Mouse (Mus musculus): ENCODE data around the gene E2f1. TPM values are rescaled to one million over a fixed set of nuclear protein-coding genes. Genes with fewer than 3 reads are reported as not detected.

E2f1 gene
- polyA plus RNA-seq, 1 experiment from 2014 or later = 12.1 TPM

Other genes starting within 250 kb of the E2f1 start
- gene Cdk5rap1, start 196.9 kb downstream of the E2f1 start, polyA plus RNA-seq (2015; fragmentation: Nextera tagmentation; extraction: Ambion mirVana) = 16.2 and 16.7 TPM in 2 replicates
- gene Snta1, start 161.8 kb downstream of the E2f1 start, polyA plus RNA-seq (2015; fragmentation: Nextera tagmentation; extraction: Ambion mirVana) = 10.0 and 10.4 TPM in 2 replicates
- 73.3 and 83.6 TPM in 2 replicates for gene Cbfa2t2, start 133.4 kb downstream of the E2f1 start, polyA plus RNA-seq (2015; fragmentation: Nextera tagmentation; extraction: Ambion mirVana)
- 1.9 and 2.9 TPM in 2 replicates for gene 1700003F12Rik, start 22.8 kb downstream of the E2f1 start, polyA plus RNA-seq (2015; fragmentation: Nextera tagmentation; extraction: Ambion mirVana)
- 0.37 and 0.86 TPM in 2 replicates for gene Actl10, start 18.1 kb downstream of the E2f1 start, polyA plus RNA-seq (2015; fragmentation: Nextera tagmentation; extraction: Ambion mirVana)
- gene Necab3, start 11.0 kb downstream of the E2f1 start, polyA plus RNA-seq (2015; fragmentation: Nextera tagmentation; extraction: Ambion mirVana) = 22.0 and 27.1 TPM in 2 replicates
- 12.0 and 14.8 TPM in 2 replicates for gene Pxmp4, start 33.8 kb upstream of the E2f1 start, polyA plus RNA-seq (2015; fragmentation: Nextera tagmentation; extraction: Ambion mirVana)
- gene Zfp341, start 43.4 kb upstream of the E2f1 start, polyA plus RNA-seq (2015; fragmentation: Nextera tagmentation; extraction: Ambion mirVana) = 2.6 and 3.3 TPM in 2 replicates
- gene 4930519P11Rik, start 43.5 kb upstream of the E2f1 start, polyA plus RNA-seq (2015; fragmentation: Nextera tagmentation; extraction: Ambion mirVana) = not detected in 2 replicates
- 18.5 and 19.5 TPM in 2 replicates for gene Chmp4b, start 81.8 kb upstream of the E2f1 start, polyA plus RNA-seq (2015; fragmentation: Nextera tagmentation; extraction: Ambion mirVana)
- gene Gm14214, start 200.1 kb upstream of the E2f1 start, polyA plus RNA-seq (2015; fragmentation: Nextera tagmentation; extraction: Ambion mirVana) = not detected in 2 replicates
- 35.0 and 47.7 TPM in 2 replicates for gene Raly, start 221.2 kb upstream of the E2f1 start, polyA plus RNA-seq (2015; fragmentation: Nextera tagmentation; extraction: Ambion mirVana)
- gene a, start 221.5 kb upstream of the E2f1 start, polyA plus RNA-seq (2015; fragmentation: Nextera tagmentation; extraction: Ambion mirVana) = 0.73 and 0.94 TPM in 2 replicates